Mouse (Mus musculus): ENCODE results near the gene Sept6. TPM values are rescaled to one million over a fixed set of nuclear protein-coding genes. Genes with fewer than 3 reads are reported as not detected.

Sept6 gene
- total and polyA plus RNA-seq, 3 experiments, result 94.1 to 180 (median 98.8) TPM

GRCm38 (mm10) chrX:36929694-36930093 is 61.9 kb downstream of the Sept6 start:
- no peaks in the 10 kb centered on the region for H3K9me3 ChIP-seq (replicated peaks; ENCODE audit: low read length)
- DNase-seq (ENCODE audit: extremely low read depth), result no peak
- no peak for TF ChIP-seq ETS1 (conservative IDR thresholded peaks at IDR 0.05; ENCODE audit: low read depth, low read length)
- TF ChIP-seq NRF1 (IDR thresholded peaks at IDR 0.05; ENCODE audit: low read depth, low read length), result no peak
- TF ChIP-seq POLR2AphosphoS2 (IDR thresholded peaks at IDR 0.05; ENCODE audit: low read depth, low read length), result no peak
- TF ChIP-seq MXI1 (IDR thresholded peaks at IDR 0.05; ENCODE audit: low read depth, low read length), result no peak
- TF ChIP-seq EP300 (IDR thresholded peaks at IDR 0.05; ENCODE audit: low read length), result no peak
- TF ChIP-seq BHLHE40 (IDR thresholded peaks at IDR 0.05; ENCODE audit: low read depth, low read length), result no peak
- no peak for TF ChIP-seq RCOR1 (conservative IDR thresholded peaks at IDR 0.05; ENCODE audit: low read depth, low read length)
- TF ChIP-seq MAFK (IDR thresholded peaks at IDR 0.05; ENCODE audit: insufficient replicate concordance, low read length), result no peak
- no peaks in the 10 kb centered on the region for H3K79me2 ChIP-seq (replicated peaks; ENCODE audit: control insufficient read depth, extremely low read depth, insufficient read depth, poor library complexity, severe bottlenecking)
- H3K36me3 ChIP-seq (replicated peaks in 1 of 2; ENCODE audit: control insufficient read depth in 1 of 2, insufficient read depth in 1 of 2, low read length in 1 of 2), result peaks cover 66 to 86% of the 10 kb centered on the region in 2 experiments
- no peak overlapping the region for H3K4me2 ChIP-seq (ENCODE audit: insufficient read depth, low read depth, poor library complexity, severe bottlenecking)
- dilution Hi-C loops (cut with MboI; ENCODE audit: extremely low pct_ligation_motif_present, extremely low pct_unique_long_range_greater_than_20kb, low sequenced_read_pairs) (no loop called here), in situ Hi-C loops (cut with MboI; ENCODE audit: low pct_ligation_motif_present, low pct_unique_long_range_greater_than_20kb, low sequenced_read_pairs) (no loop called here)
- H3K27ac ChIP-seq (ENCODE audit: insufficient read depth, low read depth), result no peak overlapping the region
- no peak overlapping the region for H3K9ac ChIP-seq (ENCODE audit: insufficient read depth, low read depth)
- peaks cover 0 to 14% of the 10 kb centered on the region in 2 experiments; a peak in 2 of 4 replicates for H3K4me1 ChIP-seq (ENCODE audit: control insufficient read depth in 1 of 2, insufficient read depth in 2 of 2)
- no peaks in the 10 kb centered on the region for H3K27me3 ChIP-seq (replicated peaks)
- H3K4me3 ChIP-seq (replicated peaks in 1 of 3; ENCODE audit: low read depth in 2 of 3, low read length in 2 of 3, poor library complexity in 1 of 3), result no peak overlapping the region

GRCm38 (mm10) chrX:36928791-36929190 is 62.8 kb downstream of the Sept6 start:
- no peak for TF ChIP-seq POLR2A (IDR thresholded peaks at IDR 0.05; ENCODE audit: low read depth, low read length)
- no peak for TF ChIP-seq ELF1 (IDR thresholded peaks at IDR 0.05; ENCODE audit: low read depth, low read length)
- no peak for TF ChIP-seq SIN3A (IDR thresholded peaks at IDR 0.05; ENCODE audit: low read length)
- no peak for TF ChIP-seq CHD2 (IDR thresholded peaks at IDR 0.05; ENCODE audit: low read length)
- DNase-seq (ENCODE audit: extremely low read depth), result no peak
- in situ Hi-C loops (cut with MboI; ENCODE audit: low pct_ligation_motif_present, low pct_unique_long_range_greater_than_20kb, low sequenced_read_pairs), result no loop called here
- dilution Hi-C loops (cut with MboI; ENCODE audit: extremely low pct_ligation_motif_present, extremely low pct_unique_long_range_greater_than_20kb, low sequenced_read_pairs), result no loop called here
- peaks cover 0 to 14% of the 10 kb centered on the region in 2 experiments; a peak in 2 of 4 replicates for H3K4me1 ChIP-seq (ENCODE audit: control insufficient read depth in 1 of 2, insufficient read depth in 2 of 2)
- H3K27ac ChIP-seq (ENCODE audit: insufficient read depth, low read depth), result no peak overlapping the region
- H3K9ac ChIP-seq (ENCODE audit: insufficient read depth, low read depth), result no peak overlapping the region
- no peak overlapping the region for H3K4me3 ChIP-seq (replicated peaks in 1 of 3; ENCODE audit: low read depth in 2 of 3, low read length in 2 of 3, poor library complexity in 1 of 3)
- H3K4me2 ChIP-seq (ENCODE audit: insufficient read depth, low read depth, poor library complexity, severe bottlenecking), result no peak overlapping the region
- 0 out of 2 replicates have a peak, but pooled peaks cover 2% of the 10 kb centered on the region for H3K79me2 ChIP-seq (replicated peaks; ENCODE audit: control insufficient read depth, extremely low read depth, insufficient read depth, poor library complexity, severe bottlenecking)
- H3K36me3 ChIP-seq (replicated peaks in 1 of 2; ENCODE audit: control insufficient read depth in 1 of 2, insufficient read depth in 1 of 2, low read length in 1 of 2), result peaks cover 60 to 87% of the 10 kb centered on the region in 2 experiments
- no peaks in the 10 kb centered on the region for H3K9me3 ChIP-seq (replicated peaks; ENCODE audit: low read length)
- no peaks in the 10 kb centered on the region for H3K27me3 ChIP-seq (replicated peaks)

- Histone ChIP-seq H3K36me3 (replicated peaks in 1 of 2; ENCODE audit: control insufficient read depth in 1 of 2, insufficient read depth in 1 of 2, low read length in 1 of 2) (peaks cover 41 to 89% of the 10 kb centered on the region in 2 experiments), H3K79me2 (replicated peaks; ENCODE audit: control insufficient read depth, extremely low read depth, insufficient read depth, poor library complexity, severe bottlenecking) (0 out of 2 replicates have a peak, but pooled peaks cover 2% of the 10 kb centered on the region), H3K4me2 (ENCODE audit: insufficient read depth, low read depth, poor library complexity, severe bottlenecking) (no peak overlapping the region), H3K27ac (ENCODE audit: insufficient read depth, low read depth) (no peak overlapping the region), H3K4me1 (ENCODE audit: control insufficient read depth in 1 of 2, insufficient read depth in 2 of 2) (no peaks in the 10 kb centered on the region), H3K9me3 (replicated peaks; ENCODE audit: low read length) (no peaks in the 10 kb centered on the region), H3K9ac (ENCODE audit: insufficient read depth, low read depth) (no peak overlapping the region), H3K27me3 (replicated peaks) (no peaks in the 10 kb centered on the region), H3K4me3 (replicated peaks in 1 of 3; ENCODE audit: low read depth in 2 of 3, low read length in 2 of 3, poor library complexity in 1 of 3) (no peak overlapping the region)
- no peak for DNase-seq (ENCODE audit: extremely low read depth)
- in situ Hi-C loops (cut with MboI; ENCODE audit: low pct_ligation_motif_present, low pct_unique_long_range_greater_than_20kb, low sequenced_read_pairs) (loop anchor here (5.0 to 25.0 kb wide), 2 partner anchors 106 to 159 kb away; no protein-coding TSS in a partner anchor), dilution Hi-C loops (cut with MboI; ENCODE audit: extremely low pct_ligation_motif_present, extremely low pct_unique_long_range_greater_than_20kb, low sequenced_read_pairs) (no loop called here)
- TF ChIP-seq PAX5 (IDR thresholded peaks at IDR 0.05; ENCODE audit: low read length) (no peak), IRF4 (IDR thresholded peaks at IDR 0.05; ENCODE audit: low read depth, low read length) (no peak), NRF1 (IDR thresholded peaks at IDR 0.05; ENCODE audit: low read depth, low read length) (no peak), JUN (IDR thresholded peaks at IDR 0.05; ENCODE audit: insufficient read depth, low read depth, low read length) (no peak), EP300 (IDR thresholded peaks at IDR 0.05; ENCODE audit: low read length) (no peak), TCF12 (IDR thresholded peaks at IDR 0.05; ENCODE audit: low read depth, low read length) (no peak)
These were observed 70.2 kb downstream of the Sept6 start for GRCm38 (mm10) chrX:36921346-36921745.

All from CH12.LX (cell line).